Mouse (Mus musculus): Measurements from ENCODE around the gene Pde4c. TPM values are rescaled to one million over a fixed set of nuclear protein-coding genes. Genes with fewer than 3 reads are reported as not detected.

Gene Pde4c
- polyA plus RNA-seq, 1 experiment from 2014 or later, result 0.21 TPM

GRCm38 (mm10) chr8:70687576-70687975 is 35.9 kb upstream of the Pde4c start:
- no peak overlapping the region for H3K9ac ChIP-seq
- 74% methylated on average over 8 of the region's 8 CpGs for WGBS
- H3K9me3 ChIP-seq, result no peaks in the 10 kb centered on the region
- peaks cover 17% of the 10 kb centered on the region for H3K4me1 ChIP-seq (replicated peaks)
- H3K27ac ChIP-seq (replicated peaks), result no peak overlapping the region
- H3K36me3 ChIP-seq, result no peaks in the 10 kb centered on the region
- H3K4me3 ChIP-seq, result no peak overlapping the region
- no peak for ATAC-seq (ENCODE audit: low FRiP score, low read depth)
- H3K4me2 ChIP-seq, result no peak overlapping the region
- H3K27me3 ChIP-seq, result no peaks in the 10 kb centered on the region

DNA sequence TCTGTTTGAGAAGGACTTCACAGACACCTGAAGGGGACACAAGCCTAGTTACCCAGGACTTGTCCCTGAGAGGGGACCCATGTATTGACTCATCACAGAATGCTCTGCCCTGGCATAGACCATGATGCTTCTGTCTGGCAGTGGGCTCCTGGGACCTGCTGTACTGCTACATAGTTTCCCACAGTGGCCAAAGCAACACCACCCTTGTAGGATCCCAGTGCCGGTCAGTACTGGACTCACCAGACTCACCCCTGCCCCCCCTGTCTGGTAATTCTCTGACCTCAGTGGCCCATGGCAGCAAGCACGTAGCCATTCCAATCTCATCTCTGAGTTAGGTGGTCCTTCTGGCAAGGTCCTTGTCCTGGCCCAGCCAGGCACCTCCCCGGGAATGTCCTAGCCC is 35.4 kb upstream of the Pde4c start:
- no peaks in the 10 kb centered on the region for H3K27me3 ChIP-seq
- H3K4me1 ChIP-seq (replicated peaks), result peaks cover 17% of the 10 kb centered on the region
- no peak overlapping the region for H3K4me3 ChIP-seq
- H3K9me3 ChIP-seq, result no peaks in the 10 kb centered on the region
- no peak for ATAC-seq (ENCODE audit: low FRiP score, low read depth)
- H3K27ac ChIP-seq (replicated peaks), result no peak overlapping the region
- H3K9ac ChIP-seq, result no peak overlapping the region
- WGBS, result 95% methylated on average over 3 of the region's 3 CpGs
- H3K36me3 ChIP-seq, result no peaks in the 10 kb centered on the region
- no peak overlapping the region for H3K4me2 ChIP-seq

GRCm38 (mm10) chr8:70689892-70690390 is 33.6 kb upstream of the Pde4c start:
- H3K4me1 ChIP-seq (replicated peaks), result peaks cover 9% of the 10 kb centered on the region
- H3K9ac ChIP-seq, result no peak overlapping the region
- no peak overlapping the region for H3K4me2 ChIP-seq
- no peak for ATAC-seq (ENCODE audit: low FRiP score, low read depth)
- H3K27me3 ChIP-seq, result no peaks in the 10 kb centered on the region
- H3K4me3 ChIP-seq, result no peak overlapping the region
- H3K27ac ChIP-seq (replicated peaks), result no peak overlapping the region
- WGBS, result 70% methylated on average over 5 of the region's 5 CpGs
- H3K9me3 ChIP-seq, result no peaks in the 10 kb centered on the region
- no peaks in the 10 kb centered on the region for H3K36me3 ChIP-seq

GRCm38 (mm10) chr8:70691230-70691629 is 32.3 kb upstream of the Pde4c start:
- H3K9me3 ChIP-seq, result no peaks in the 10 kb centered on the region
- peak overlapping the region; percentile 33 for H3K4me3 ChIP-seq
- ATAC-seq (ENCODE audit: low FRiP score, low read depth), result no peak
- H3K36me3 ChIP-seq, result no peaks in the 10 kb centered on the region
- no peak overlapping the region for H3K27ac ChIP-seq (replicated peaks)
- peaks cover 18% of the 10 kb centered on the region for H3K4me1 ChIP-seq (replicated peaks)
- H3K4me2 ChIP-seq, result peak overlapping the region; percentile 63
- no peaks in the 10 kb centered on the region for H3K27me3 ChIP-seq
- 54% methylated on average over 4 of the region's 4 CpGs for WGBS
- H3K9ac ChIP-seq, result peak overlapping the region; percentile 39

DNA sequence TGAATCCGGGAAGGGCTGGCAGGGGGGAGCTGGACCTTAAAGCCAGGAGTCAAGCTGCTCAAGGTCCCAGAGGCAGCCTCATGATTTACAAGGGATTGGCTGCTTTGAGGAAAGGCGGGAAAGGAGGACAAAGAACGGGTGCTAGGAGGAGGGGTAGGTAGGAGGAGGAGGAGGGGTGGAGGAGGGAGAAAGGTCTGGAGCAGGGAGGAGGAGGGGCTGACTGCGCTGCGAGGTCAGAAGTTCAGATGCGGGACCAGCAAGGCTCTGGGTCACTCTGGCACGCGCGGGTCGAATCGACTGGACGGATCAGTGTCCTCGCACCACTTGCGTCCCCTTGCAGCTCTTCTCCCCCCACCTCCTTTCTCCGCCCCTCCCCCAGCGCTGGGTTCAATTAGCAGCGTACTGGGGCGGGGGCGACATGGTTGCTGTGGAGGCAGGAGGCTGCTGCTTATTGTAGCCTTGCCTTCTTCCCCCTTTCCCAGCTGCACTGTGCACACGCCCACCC is 31.7 kb upstream of the Pde4c start:
- H3K27ac ChIP-seq (replicated peaks), result no peak overlapping the region
- H3K4me1 ChIP-seq (replicated peaks), result peaks cover 24% of the 10 kb centered on the region
- no peaks in the 10 kb centered on the region for H3K36me3 ChIP-seq
- no peaks in the 10 kb centered on the region for H3K9me3 ChIP-seq
- peak overlapping the region; percentile 63 for H3K4me2 ChIP-seq
- no peaks in the 10 kb centered on the region for H3K27me3 ChIP-seq
- peak overlapping the region; percentile 33 for H3K4me3 ChIP-seq
- 2% methylated on average over 20 of the region's 20 CpGs for WGBS
- H3K9ac ChIP-seq, result peak overlapping the region; percentile 39
- peak; percentile 25; the same call in 1 of the 2 replicates for ATAC-seq (ENCODE audit: low FRiP score, low read depth)

GRCm38 (mm10) chr8:70693636-70694035 is 29.9 kb upstream of the Pde4c start:
- no peaks in the 10 kb centered on the region for H3K27me3 ChIP-seq
- H3K4me1 ChIP-seq (replicated peaks), result peaks cover 39% of the 10 kb centered on the region
- H3K36me3 ChIP-seq, result no peaks in the 10 kb centered on the region
- 78% methylated on average over 5 of the region's 5 CpGs for WGBS
- H3K27ac ChIP-seq (replicated peaks), result no peak overlapping the region
- no peak for ATAC-seq (ENCODE audit: low FRiP score, low read depth)
- no peak overlapping the region for H3K4me2 ChIP-seq
- no peak overlapping the region for H3K9ac ChIP-seq
- no peaks in the 10 kb centered on the region for H3K9me3 ChIP-seq
- no peak overlapping the region for H3K4me3 ChIP-seq

GRCm38 (mm10) chr8:70695318-70696018 is 28.1 kb upstream of the Pde4c start:
- H3K4me3 ChIP-seq, result no peak overlapping the region
- no peaks in the 10 kb centered on the region for H3K9me3 ChIP-seq
- WGBS, result 34% methylated on average over 32 of the region's 32 CpGs
- H3K4me1 ChIP-seq (replicated peaks), result peaks cover 39% of the 10 kb centered on the region
- no peak overlapping the region for H3K4me2 ChIP-seq
- H3K36me3 ChIP-seq, result no peaks in the 10 kb centered on the region
- no peak overlapping the region for H3K9ac ChIP-seq
- ATAC-seq (ENCODE audit: low FRiP score, low read depth), result no peak
- H3K27ac ChIP-seq (replicated peaks), result no peak overlapping the region
- no peaks in the 10 kb centered on the region for H3K27me3 ChIP-seq

- H3K4me2 ChIP-seq, result peak overlapping the region; percentile 59
- H3K9me3 ChIP-seq, result no peaks in the 10 kb centered on the region
- WGBS, result 6% methylated on average over 30 of the region's 31 CpGs
- no peak for ATAC-seq (ENCODE audit: low FRiP score, low read depth)
- peak overlapping the region; percentile 24 for H3K4me3 ChIP-seq
- H3K27ac ChIP-seq (replicated peaks), result peak overlapping the region; percentile 99
- H3K9ac ChIP-seq, result no peak overlapping the region; the same call in 1 of the 2 replicates
- no peaks in the 10 kb centered on the region for H3K27me3 ChIP-seq
- H3K4me1 ChIP-seq (replicated peaks), result peaks cover 42% of the 10 kb centered on the region
- H3K36me3 ChIP-seq, result no peaks in the 10 kb centered on the region
Observed at GRCm38 (mm10) chr8:70696019-70696885, 27.3 kb upstream of the Pde4c start.

DNA sequence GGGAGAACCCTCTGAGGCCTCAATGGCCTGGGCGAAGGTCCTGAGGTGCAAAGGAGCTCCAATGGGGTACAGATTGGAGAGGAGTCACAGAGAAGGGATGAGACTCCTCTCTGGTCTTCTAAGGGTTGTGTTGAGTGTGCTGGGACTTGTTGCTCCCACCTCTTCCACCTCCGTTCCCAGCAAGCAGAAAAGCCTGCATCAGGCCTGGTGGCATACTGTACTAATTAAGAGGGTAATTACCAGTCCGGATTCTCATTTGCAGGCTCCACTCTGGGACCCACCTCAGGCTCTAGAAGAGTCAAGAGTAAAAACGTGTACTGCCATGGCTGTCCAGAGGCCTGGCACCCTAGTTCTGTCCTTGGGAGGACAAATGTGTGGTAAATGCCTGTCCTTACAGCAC is 26.6 kb upstream of the Pde4c start:
- Histone ChIP-seq H3K4me3 (peak overlapping the region; percentile 24), H3K4me1 (replicated peaks) (peaks cover 43% of the 10 kb centered on the region)
- 39% methylated on average over 4 of the region's 4 CpGs for WGBS

DNA sequence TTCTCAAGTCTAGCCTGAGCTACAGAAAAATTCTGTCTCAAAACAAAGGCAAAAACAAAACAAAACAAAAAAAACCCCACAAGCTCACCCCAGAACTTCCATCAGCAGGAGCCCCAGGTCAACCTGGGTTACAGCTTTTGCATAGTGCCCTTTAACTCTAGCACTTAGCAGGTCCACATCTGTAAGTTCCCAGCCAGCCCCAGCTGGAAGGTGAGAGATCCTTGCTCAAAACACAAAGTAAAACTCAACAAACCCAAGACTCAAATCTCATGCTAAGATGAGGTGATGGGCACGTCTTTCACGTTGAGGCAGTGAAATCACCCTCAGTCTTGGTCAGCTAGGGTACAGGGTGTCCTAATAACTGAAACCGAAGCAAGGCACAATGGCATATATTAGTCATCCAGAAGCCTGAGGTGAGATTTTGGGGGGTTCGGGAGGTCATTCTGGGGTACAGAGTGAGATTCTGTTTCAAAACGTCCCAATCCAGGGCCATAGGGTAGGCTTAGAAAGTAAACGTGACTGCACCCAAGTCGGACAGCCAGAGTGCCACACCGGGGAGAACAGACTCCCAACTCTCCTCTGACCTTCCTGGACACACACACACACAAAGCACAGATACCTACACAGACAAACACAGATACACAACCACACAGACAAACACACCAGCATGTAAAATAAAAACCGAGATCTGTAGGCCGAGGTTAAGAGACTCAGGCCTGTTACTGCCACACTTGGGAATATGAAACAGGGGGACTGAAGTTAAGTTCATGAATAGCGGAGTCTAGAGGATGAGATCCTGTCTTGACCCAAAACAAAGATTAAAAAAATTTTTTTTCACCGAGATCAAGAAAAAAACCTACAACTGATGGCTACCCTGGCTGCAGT is 25.9 kb upstream of the Pde4c start:
- H3K4me1 ChIP-seq (replicated peaks), result peaks cover 48% of the 10 kb centered on the region
- H3K27ac ChIP-seq (replicated peaks), result peak overlapping the region; percentile 99
- H3K9ac ChIP-seq, result peak overlapping the region; percentile 42; the same call in 1 of the 2 replicates
- ATAC-seq (ENCODE audit: low FRiP score, low read depth), result no peak
- H3K4me3 ChIP-seq, result peak overlapping the region; percentile 95
- peak overlapping the region; percentile 61 for H3K4me2 ChIP-seq
- WGBS, result 74% methylated on average over 12 of the region's 12 CpGs
- no peaks in the 10 kb centered on the region for H3K9me3 ChIP-seq
- H3K36me3 ChIP-seq, result no peaks in the 10 kb centered on the region
- H3K27me3 ChIP-seq, result no peaks in the 10 kb centered on the region

More for the DNA sequence above, 26.6 kb upstream of the Pde4c start:
- no peaks in the 10 kb centered on the region for H3K9me3 ChIP-seq
- no peak overlapping the region for H3K9ac ChIP-seq
- ATAC-seq (ENCODE audit: low FRiP score, low read depth), result no peak
- peak overlapping the region; percentile 59 for H3K4me2 ChIP-seq
- peak overlapping the region; percentile 99 for H3K27ac ChIP-seq (replicated peaks)
- H3K27me3 ChIP-seq, result no peaks in the 10 kb centered on the region
- H3K36me3 ChIP-seq, result no peaks in the 10 kb centered on the region

- peak within 1 kb of the TSS; percentile 99 for H3K27ac ChIP-seq (replicated peaks)
- WGBS, result under 1% methylated on average over 65 of the region's 69 CpGs
- peak; percentile 90 for ATAC-seq (ENCODE audit: low FRiP score, low read depth)
- peak within 1 kb of the TSS; percentile 95 for H3K4me3 ChIP-seq
- peak within 1 kb of the TSS; percentile 61 for H3K4me2 ChIP-seq
- H3K36me3 ChIP-seq, result no peaks in the 10 kb centered on the region
- H3K9ac ChIP-seq, result peak within 1 kb of the TSS; percentile 100
- H3K4me1 ChIP-seq (replicated peaks), result peaks cover 57% of the 10 kb centered on the region
- no peaks in the 10 kb centered on the region for H3K27me3 ChIP-seq
- H3K9me3 ChIP-seq, result no peaks in the 10 kb centered on the region
Observed at GRCm38 (mm10) chr8:70698310-70699109, 25.0 kb upstream of the Pde4c start, which contains the start of gene Jund. TSS of gene Jund (plus strand) at chr8:70698949.
